Mouse (Mus musculus): ENCODE results near the gene Trappc6a. TPM values are rescaled to one million over a fixed set of nuclear protein-coding genes. Genes with fewer than 3 reads are reported as not detected.

Gene Trappc6a
- polyA plus RNA-seq, 2 experiments = 24.1 to 40.2 TPM

GRCm38 (mm10) chr7:19485488-19485887, 22.7 kb upstream of the Trappc6a start:
- no peak for DNase-seq (ENCODE audit: low read depth in 3 of 3, low spot score in 3 of 3)

GRCm38 (mm10) chr7:19486549-19486948, 21.6 kb upstream of the Trappc6a start:
- H3K4me1 ChIP-seq (replicated peaks; ENCODE audit: control insufficient read depth in 2 of 2, insufficient read depth in 2 of 2, low read length in 1 of 2) = no peaks in the 10 kb centered on the region
- no peaks in the 10 kb centered on the region for H3K9me3 ChIP-seq (ENCODE audit: control insufficient read depth, low read length)
- H3K36me3 ChIP-seq (replicated peaks; ENCODE audit: control insufficient read depth, insufficient read depth, low read depth) = no peaks in the 10 kb centered on the region
- ATAC-seq (ENCODE audit: insufficient read depth) (no peak), DNase-seq (ENCODE audit: low read depth in 3 of 3, low spot score in 3 of 3) (no peak)
- H3K27me3 ChIP-seq (ENCODE audit: control insufficient read depth, insufficient read depth, low read length) = no peaks in the 10 kb centered on the region
- WGBS (ENCODE audit: insufficient replicate concordance) = 36% methylated on average over 7 of the region's 7 CpGs
- no peak overlapping the region for H3K9ac ChIP-seq (replicated peaks)
- no peak overlapping the region for H3K27ac ChIP-seq
- no peak overlapping the region for H3K4me2 ChIP-seq (ENCODE audit: low read depth)
- TF ChIP-seq EP300 (IDR thresholded peaks at IDR 0.05; ENCODE audit: low read depth) (no peak), CTCF (IDR thresholded peaks at IDR 0.05; ENCODE audit: low read depth) (no peak)
- H3K4me3 ChIP-seq (ENCODE audit: insufficient read depth in 1 of 2, low read depth in 2 of 2, low read length in 2 of 2) = no peak overlapping the region

More at GRCm38 (mm10) chr7:19485488-19485887, 22.7 kb upstream of the Trappc6a start:
- no peaks in the 10 kb centered on the region for H3K4me1 ChIP-seq (replicated peaks; ENCODE audit: control insufficient read depth in 2 of 2, insufficient read depth in 2 of 2, low read length in 1 of 2)
- H3K4me2 ChIP-seq (ENCODE audit: low read depth) = no peak overlapping the region
- WGBS (ENCODE audit: insufficient replicate concordance) = 56% methylated on average over 1 of the region's 1 CpGs
- no peak overlapping the region for H3K27ac ChIP-seq
- H3K9ac ChIP-seq (replicated peaks) = no peak overlapping the region
- H3K9me3 ChIP-seq (ENCODE audit: control insufficient read depth, low read length) = no peaks in the 10 kb centered on the region
- H3K27me3 ChIP-seq (ENCODE audit: control insufficient read depth, insufficient read depth, low read length) = no peaks in the 10 kb centered on the region
- ATAC-seq (ENCODE audit: insufficient read depth) = no peak
- H3K4me3 ChIP-seq (ENCODE audit: insufficient read depth in 1 of 2, low read depth in 2 of 2, low read length in 2 of 2) = no peak overlapping the region
- H3K36me3 ChIP-seq (replicated peaks; ENCODE audit: control insufficient read depth, insufficient read depth, low read depth) = no peaks in the 10 kb centered on the region
- no peak for TF ChIP-seq EP300 (IDR thresholded peaks at IDR 0.05; ENCODE audit: low read depth)
- TF ChIP-seq CTCF (IDR thresholded peaks at IDR 0.05; ENCODE audit: low read depth) = no peak

GRCm38 (mm10) chr7:19489525-19489924, 18.7 kb upstream of the Trappc6a start:
- WGBS (ENCODE audit: insufficient replicate concordance) = 71% methylated on average over 31 of the region's 31 CpGs
- Histone ChIP-seq H3K4me1 (replicated peaks; ENCODE audit: control insufficient read depth in 2 of 2, insufficient read depth in 2 of 2, low read length in 1 of 2) (no peaks in the 10 kb centered on the region), H3K9me3 (ENCODE audit: control insufficient read depth, low read length) (no peaks in the 10 kb centered on the region), H3K9ac (replicated peaks) (no peak overlapping the region), H3K27ac (no peak overlapping the region), H3K36me3 (replicated peaks; ENCODE audit: control insufficient read depth, insufficient read depth, low read depth) (no peaks in the 10 kb centered on the region), H3K4me3 (ENCODE audit: insufficient read depth in 1 of 2, low read depth in 2 of 2, low read length in 2 of 2) (no peak overlapping the region), H3K4me2 (ENCODE audit: low read depth) (no peak overlapping the region), H3K27me3 (ENCODE audit: control insufficient read depth, insufficient read depth, low read length) (no peaks in the 10 kb centered on the region)
- TF ChIP-seq EP300 (IDR thresholded peaks at IDR 0.05; ENCODE audit: low read depth) = no peak
- TF ChIP-seq CTCF (IDR thresholded peaks at IDR 0.05; ENCODE audit: low read depth) = no peak
- DNase-seq (ENCODE audit: low read depth in 3 of 3, low spot score in 3 of 3) (no peak), ATAC-seq (ENCODE audit: insufficient read depth) (no peak)

GRCm38 (mm10) chr7:19491731-19492130, 16.5 kb upstream of the Trappc6a start:
- no peak for ATAC-seq (ENCODE audit: insufficient read depth)
- Histone ChIP-seq H3K27ac (no peak overlapping the region), H3K27me3 (ENCODE audit: control insufficient read depth, insufficient read depth, low read length) (no peaks in the 10 kb centered on the region), H3K4me3 (ENCODE audit: insufficient read depth in 1 of 2, low read depth in 2 of 2, low read length in 2 of 2) (no peak overlapping the region), H3K9me3 (ENCODE audit: control insufficient read depth, low read length) (no peaks in the 10 kb centered on the region), H3K4me2 (ENCODE audit: low read depth) (peak overlapping the region; percentile 28; the same call in 1 of the 2 replicates), H3K4me1 (replicated peaks; ENCODE audit: control insufficient read depth in 2 of 2, insufficient read depth in 2 of 2, low read length in 1 of 2) (no peaks in the 10 kb centered on the region; a peak in 1 of 4 replicates), H3K36me3 (replicated peaks; ENCODE audit: control insufficient read depth, insufficient read depth, low read depth) (no peaks in the 10 kb centered on the region), H3K9ac (replicated peaks) (no peak overlapping the region)
- peak; percentile 36; the same call in 1 of the 2 replicates for TF ChIP-seq CTCF (IDR thresholded peaks at IDR 0.05; ENCODE audit: low read depth)
- no peak for TF ChIP-seq EP300 (IDR thresholded peaks at IDR 0.05; ENCODE audit: low read depth)
- DNase-seq (ENCODE audit: low read depth in 3 of 3, low spot score in 3 of 3) = no peak
- 30% methylated on average over 26 of the region's 26 CpGs for WGBS (ENCODE audit: insufficient replicate concordance)

- ATAC-seq (ENCODE audit: insufficient read depth) = no peak
- Histone ChIP-seq H3K27ac (no peak overlapping the region), H3K4me1 (replicated peaks; ENCODE audit: control insufficient read depth in 2 of 2, insufficient read depth in 2 of 2, low read length in 1 of 2) (peaks cover 0 to 2% of the 10 kb centered on the region in 2 experiments; a peak in 1 of 4 replicates), H3K9ac (replicated peaks) (no peak overlapping the region), H3K9me3 (ENCODE audit: control insufficient read depth, low read length) (no peaks in the 10 kb centered on the region), H3K4me3 (ENCODE audit: insufficient read depth in 1 of 2, low read depth in 2 of 2, low read length in 2 of 2) (no peak overlapping the region), H3K27me3 (ENCODE audit: control insufficient read depth, insufficient read depth, low read length) (no peaks in the 10 kb centered on the region), H3K4me2 (ENCODE audit: low read depth) (no peak overlapping the region), H3K36me3 (replicated peaks; ENCODE audit: control insufficient read depth, insufficient read depth, low read depth) (no peaks in the 10 kb centered on the region)
- no peak for TF ChIP-seq CTCF (IDR thresholded peaks at IDR 0.05; ENCODE audit: low read depth)
- no peak for TF ChIP-seq EP300 (IDR thresholded peaks at IDR 0.05; ENCODE audit: low read depth)
- 76% methylated on average over 25 of the region's 25 CpGs for WGBS (ENCODE audit: insufficient replicate concordance)
- no peak for DNase-seq (ENCODE audit: low read depth in 3 of 3, low spot score in 3 of 3)
Observed at GRCm38 (mm10) chr7:19494751-19495474, 13.3 kb upstream of the Trappc6a start.
